Mouse (Mus musculus) frontal cortex, postnatal 14 days (tissue): ENCODE data around the gene Sppl2b.

Experiments
- DNase-seq, 2 experiments: peaks; one replicate each; pipeline ENCODE4 v3.0.0; 2022; ENCODE audit warnings: low spot score in 2 of 2

Gene Sppl2b

DNA sequence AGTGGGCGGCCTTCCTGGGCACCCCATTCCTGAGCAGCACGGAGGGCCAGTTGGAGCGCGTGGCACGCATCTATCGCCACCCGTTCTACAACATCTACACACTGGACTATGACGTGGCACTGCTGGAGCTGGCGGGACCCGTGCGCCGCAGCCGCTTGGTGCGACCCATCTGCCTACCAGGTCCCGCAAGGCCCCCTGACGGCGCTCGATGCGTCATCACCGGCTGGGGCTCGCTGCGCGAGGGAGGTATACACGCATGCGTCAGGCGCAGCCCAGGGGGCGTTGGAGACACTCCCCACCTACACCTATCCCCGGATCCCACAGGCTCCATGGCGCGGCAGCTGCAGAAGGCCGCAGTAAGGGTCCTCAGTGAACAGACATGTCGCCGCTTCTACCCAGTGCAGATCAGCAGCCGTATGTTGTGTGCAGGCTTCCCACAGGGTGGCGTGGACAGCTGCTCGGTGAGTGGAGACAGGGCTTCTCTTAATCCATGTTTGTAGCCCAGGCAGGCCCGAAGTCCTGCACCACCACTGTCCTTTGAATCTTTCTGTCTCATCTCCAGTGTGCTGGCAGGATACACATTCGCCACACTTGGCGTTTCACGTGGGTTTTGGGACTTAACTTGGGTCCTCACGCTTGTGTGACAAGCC is 42.9 kb downstream of the Sppl2b start:
- DNase-seq = peak in 1 of 2 experiments; percentile 55

DNA sequence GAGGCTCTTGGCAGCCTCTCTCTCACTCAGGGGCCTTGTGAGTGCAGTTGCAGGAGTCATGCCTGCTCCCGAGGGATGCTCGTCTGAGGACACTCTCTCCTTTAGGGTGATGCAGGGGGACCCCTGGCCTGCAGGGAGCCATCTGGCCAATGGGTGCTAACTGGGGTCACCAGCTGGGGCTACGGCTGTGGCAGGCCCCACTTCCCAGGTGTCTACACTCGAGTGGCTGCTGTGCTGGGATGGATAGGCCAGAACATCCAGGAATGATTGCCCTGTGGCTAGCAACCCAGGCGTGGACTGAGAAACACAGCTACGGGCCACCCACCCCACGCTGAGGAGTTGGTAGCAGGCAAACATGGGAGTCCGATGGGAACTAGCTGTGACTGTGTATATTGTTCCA is 44.0 kb downstream of the Sppl2b start:
- DNase-seq = no peak

DNA sequence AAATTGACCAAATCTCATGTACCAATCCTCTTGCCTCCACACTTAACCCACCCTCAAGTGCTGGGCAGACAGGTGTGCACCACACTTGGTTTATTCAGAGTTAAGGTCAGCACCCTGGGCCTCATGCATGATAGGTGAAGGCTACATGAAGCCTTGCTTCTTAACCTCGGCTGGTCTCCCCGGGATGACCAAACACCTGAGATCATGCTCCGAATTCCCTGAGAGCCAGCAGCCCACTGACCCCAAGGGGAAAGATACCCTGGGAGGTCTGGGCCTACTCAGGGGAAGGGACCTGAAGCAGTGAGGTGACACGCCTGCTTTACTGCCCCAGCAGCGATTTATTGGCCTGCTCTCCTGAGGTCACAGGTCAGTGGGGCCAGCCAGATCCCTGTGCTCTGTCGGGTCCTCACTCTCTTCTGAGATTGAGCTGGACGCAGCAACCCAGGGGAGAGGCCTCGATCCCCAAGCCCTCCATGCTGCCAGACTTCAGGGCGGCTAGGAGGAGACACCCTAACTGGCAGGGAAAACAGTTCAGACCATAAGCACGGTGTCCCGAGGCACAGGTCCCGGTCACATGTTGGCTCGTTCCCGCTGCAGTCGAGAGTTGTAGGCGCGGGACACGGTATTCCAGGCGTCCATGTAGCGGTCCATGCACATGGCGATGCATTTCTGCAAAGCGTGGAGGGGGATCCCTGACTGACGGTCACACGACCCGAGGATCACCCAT is 44.7 kb downstream of the Sppl2b start:
- no peak for DNase-seq

DNA sequence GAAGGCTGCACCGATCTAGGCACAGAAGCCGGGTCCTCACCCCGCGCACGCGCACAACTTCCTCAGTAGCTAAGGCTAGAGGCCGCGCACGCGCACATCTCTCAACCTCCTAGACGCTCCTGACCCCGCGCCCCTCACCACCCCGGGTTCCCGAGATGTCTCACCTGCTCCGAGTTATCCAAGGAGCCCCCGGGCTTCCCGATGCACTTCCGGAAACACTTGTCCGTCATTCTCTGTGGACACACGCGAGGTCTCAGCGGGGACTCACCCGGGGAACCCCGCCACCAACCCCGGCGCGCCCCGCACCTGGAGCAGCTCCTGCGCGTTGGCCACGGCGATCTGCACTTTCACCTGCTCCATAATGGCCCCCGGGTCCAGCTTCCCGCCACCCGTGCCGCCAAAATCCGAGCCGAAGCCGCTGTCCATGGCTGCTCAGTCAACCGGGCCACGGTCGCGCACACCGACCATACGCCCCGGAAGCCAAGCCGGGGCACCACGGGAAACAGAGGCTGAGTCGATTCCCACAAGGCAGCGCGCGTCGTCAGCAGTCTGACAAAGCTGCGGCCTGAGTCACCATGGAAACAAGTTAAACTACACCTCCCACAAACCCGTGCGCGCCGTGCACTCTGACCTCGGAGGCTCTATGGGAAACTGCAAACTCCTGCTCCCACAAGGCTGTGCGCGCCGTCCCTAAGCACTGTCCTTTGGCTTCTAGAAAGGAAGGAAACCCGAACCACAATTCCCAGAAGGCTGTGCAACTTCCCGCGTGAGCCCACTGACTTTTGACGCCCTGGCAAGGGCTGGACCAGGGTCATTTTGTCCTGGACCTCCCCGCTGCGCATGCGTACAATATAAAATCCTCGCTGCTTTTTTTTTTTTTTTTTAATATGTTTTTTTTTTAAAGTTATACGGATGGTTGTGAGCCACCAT is 45.5 kb downstream of the Sppl2b start, which contains the start of gene Timm13:
Gene Timm13, minus strand, starts transcription at position 652 of the 930 bp plus-strand sequence.
- DNase-seq = peak; percentile 97 to 99

DNA sequence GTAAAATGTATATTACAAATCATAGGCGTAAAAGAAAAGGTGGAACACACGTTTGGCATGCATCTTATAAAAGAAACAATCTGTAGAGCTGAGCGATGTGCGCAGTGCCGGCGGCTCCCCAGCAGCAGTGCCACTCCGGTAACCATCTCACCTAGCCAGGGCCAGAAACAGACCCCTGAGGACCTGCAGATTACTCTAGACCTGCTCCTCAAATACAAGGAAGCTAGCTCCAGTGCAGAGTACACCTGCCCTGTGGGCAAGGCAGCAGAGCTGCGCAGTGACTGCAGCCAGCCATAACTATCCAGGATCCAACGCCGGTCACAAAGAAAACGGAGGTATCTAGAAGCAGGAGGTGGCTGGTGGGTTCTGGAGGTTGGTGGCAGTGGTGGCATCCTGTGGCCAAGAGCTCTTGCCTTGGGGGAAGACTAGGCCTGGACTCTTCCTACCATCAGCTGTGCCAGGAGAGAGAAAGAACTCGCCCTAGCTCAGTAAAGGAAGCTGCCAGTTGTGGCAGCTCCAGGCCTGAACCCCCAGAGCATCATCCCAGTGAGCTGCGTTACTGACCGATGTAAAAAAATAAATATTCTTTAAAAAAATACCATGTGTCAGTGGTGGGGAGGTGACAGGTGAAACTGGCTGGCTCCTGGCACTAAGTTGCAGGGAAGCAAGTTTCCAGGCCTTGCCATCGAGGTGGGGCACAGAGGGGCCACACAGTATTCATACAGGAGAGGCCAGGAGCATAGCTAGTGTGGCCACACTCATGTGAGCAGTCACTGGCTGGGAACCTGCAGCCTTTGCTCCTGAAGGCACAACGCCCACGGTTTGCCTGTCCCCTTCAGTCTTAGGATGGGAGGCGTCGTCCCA is 46.6 kb downstream of the Sppl2b start:
- DNase-seq = no peak

DNA sequence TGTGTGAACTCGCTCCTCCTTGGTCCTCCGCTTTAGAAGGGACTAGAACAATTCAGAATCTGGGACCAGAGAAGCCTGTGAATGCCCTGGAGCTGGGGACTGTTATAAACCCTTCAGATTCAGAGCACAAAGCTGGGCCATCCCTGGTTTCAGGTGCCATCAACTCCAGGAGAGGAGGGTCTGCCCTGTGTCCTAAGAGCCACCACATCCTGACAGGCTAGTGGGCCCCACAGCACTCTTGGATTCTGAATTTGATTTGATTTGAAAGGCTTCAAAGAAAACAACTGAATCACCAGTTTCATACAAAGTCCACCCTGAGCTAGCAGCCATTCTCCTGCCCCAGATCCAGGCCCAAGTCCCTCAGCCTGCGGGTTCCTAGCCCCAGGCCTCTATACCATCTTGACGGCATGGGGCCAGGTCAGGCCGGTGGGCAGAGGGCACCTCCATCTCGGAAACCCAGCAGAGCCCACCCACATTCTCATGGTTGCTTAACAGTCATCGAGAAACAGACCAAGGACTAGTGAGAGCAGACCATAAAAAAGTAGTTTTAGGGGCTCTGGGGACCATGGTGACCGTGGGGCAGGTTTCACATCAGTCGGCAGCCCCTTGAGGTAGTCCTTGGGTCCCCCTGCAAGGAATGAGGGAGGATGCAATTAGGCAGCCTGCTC is 47.3 kb downstream of the Sppl2b start:
- DNase-seq = no peak

DNA sequence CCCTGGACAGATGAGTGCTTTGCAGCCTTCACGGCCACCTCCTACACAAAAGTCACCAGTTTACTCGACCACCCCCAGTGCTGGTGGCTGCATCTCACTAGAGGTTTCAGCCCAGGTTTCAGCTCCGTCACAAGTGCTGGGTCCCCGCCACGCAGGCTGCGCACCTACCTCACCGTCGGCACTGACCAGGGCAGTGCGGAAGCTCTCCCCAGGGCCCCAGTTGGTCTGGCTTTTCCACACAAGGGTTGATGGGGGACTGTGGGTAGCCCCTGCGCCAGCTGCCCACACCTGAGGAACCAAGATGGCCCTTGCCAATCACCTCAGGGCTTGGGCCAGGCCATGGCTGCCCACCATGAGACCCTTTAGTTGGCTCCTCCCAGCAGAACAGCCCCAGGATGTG is 48.2 kb downstream of the Sppl2b start:
- no peak for DNase-seq

DNA sequence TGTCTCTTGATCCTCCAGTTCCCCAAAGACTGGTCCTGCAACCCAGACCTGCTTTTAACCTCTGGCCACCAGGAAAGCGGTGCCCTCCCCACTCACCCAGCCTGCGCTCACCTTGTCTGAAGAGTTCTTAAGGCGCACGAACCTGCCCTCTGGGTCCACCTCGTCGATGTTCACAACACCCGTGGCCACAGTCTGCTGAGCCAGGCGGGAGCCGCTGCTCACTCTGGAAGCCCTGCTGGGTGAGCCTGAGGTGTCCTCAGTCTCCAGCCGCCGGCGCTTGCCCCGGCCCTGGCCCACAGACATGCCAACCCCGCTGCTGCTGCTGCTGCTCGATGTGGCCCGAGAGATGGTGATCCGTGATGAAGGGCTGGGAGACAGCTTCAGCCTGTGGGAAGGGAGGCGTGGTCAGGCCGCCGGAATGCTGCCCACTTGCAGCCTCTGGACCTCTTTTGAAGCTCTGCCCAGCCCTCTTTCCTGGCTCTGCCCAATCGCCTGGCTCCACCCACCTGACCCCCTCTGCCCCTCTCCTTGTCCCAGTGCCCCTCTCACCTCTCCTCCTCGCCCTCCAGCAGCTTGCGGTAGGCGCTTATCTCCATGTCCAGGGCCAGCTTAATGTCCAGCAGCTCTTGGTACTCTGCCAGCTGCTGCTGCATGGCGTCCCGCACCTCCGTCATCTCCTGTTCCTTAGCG is 49.1 kb downstream of the Sppl2b start:
- no peak for DNase-seq

DNA sequence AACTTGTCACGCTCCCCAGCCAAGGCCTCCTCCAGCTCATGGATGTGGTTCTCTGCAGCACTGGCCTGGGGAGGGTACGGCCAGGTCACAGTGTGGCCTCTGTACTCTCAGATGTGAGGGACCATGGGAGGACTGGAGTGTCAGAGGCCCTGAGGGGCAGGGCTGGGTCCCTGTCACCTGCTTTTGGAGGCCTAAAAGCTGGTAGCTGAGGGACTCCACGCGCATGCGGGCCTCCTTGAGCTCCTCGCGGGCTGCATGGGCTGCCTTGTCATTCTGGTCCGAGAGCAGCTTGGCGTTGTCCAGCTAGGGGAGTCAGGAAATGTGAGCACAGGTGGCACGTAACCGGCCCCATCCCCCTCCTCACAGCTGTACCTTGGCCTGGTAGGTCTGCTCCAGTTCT is 49.6 kb downstream of the Sppl2b start:
- no peak for DNase-seq

DNA sequence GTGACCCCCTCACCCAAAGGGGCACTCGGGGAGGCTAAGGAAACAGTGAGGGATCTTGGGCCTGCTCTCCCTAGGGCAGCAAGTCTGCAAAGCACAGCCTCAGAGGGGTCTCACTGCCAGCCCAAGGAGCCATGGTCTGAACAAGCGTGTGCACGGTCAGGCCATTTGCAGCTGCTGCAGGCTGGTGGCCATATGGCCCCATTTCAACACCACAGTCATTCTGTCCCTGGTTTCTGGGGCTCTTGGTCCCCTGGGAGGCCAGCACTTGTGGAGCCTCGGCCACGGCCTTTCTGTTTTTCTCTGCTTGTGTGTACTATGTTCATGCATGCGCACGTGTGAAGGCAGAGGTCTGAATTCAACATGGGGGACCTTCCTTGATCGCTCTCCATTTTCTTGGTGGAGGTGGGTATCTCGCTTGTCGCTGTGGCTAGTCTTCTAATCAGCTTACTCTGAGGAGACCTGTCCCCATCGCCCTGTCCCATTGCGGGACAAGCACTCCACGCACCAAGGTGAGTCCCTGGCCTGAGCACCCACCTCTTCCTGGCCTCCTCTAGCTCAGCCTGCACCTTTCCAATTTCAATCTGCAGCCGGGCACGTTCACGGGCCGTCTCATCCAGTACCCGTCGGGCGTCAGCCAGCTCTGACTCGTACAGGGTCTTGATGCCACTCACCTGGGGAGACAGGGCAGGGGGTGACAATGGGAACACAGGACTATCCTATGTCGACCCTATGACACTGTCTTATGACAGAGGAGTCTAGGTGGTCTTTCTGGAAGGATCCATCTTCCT is 54.5 kb downstream of the Sppl2b start:
- DNase-seq = no peak

DNA sequence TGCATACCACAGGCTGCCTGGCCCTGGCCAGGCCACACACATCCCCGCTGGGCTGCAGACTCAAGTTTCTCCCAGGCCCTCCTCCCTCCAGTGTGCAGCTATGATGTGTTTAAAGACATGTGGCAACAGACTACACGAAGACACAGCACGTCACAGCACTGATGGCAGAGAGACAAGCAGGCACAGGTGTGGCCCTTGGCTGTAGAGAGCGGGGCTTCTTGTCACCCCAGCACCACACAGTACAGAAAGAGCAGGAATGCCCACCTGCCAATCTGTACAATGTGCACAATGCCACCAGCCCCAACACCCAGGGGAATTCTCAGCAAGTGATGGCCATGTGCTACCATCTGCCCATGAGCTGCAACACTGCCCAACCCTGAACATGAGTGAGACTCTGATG is 56.3 kb downstream of the Sppl2b start:
- no peak for DNase-seq

DNA sequence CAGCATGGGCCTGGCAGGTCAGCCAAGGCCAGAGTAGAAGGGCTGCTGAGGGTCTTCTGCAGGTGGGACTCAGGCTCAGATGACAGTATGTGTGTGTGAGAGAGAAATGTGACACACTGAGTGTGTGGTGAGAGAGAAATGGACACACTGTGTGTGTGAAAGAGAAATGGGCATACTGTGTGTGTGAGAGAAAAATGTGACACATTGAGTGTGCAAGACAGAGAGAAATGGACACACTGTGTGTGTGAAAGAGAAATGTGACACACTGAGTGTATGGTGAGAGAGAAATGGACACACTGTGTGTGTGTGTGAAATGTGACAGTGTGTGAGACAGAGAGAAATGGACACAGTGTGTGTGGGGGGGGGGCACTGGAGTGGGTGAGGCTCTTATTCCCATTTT is 56.8 kb downstream of the Sppl2b start:
- DNase-seq = no peak

DNA sequence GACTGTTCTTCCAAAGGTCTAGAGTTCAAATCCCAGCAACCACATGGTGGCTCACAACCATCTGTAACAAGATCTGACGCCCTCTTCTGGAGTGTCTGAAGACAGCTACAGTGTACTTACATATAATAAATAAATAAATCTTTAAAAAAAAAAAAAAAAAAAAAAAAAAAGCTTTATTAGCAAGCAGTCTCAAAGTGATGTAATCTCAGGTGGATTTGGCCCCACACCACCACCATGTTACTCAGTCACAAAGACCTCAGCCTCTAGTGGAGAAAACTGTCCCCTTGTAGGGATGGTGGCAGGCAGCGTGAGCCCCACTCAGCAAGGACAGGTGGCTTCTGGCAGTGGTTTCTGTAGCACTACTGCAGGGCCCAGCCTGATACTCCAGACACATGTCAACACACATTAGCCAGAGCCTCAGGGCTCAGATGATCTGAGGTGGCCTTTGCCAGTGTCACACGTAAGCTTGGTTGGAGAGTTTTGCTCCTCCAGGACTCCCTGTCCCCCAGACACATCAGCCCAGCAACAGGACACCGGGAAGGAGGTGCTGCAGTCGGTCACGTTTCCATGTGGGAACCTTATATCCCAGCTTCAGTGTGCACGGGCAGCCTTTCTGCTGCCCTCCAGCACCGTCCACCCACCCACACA is 58.4 kb downstream of the Sppl2b start:
- DNase-seq = no peak

DNA sequence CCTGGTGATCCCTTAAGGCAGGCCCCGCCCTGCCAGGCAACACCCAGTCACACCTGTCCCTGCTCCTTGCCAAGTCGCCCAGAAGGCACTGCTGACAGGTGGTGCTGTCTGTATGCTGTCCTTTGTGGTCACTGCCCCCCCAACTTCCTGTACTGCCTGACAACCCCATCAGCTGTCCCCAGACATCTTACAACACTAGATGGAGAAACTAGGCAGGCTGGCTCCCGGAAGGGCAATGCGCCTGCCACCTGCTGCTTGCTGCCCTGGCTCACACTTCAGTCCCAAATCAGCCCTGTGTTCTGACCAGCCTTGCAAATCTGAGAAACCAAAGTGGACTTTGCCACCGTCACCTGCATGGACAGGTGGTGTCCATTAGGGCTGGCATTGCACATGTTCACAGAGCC is 59.2 kb downstream of the Sppl2b start:
- DNase-seq = no peak

DNA sequence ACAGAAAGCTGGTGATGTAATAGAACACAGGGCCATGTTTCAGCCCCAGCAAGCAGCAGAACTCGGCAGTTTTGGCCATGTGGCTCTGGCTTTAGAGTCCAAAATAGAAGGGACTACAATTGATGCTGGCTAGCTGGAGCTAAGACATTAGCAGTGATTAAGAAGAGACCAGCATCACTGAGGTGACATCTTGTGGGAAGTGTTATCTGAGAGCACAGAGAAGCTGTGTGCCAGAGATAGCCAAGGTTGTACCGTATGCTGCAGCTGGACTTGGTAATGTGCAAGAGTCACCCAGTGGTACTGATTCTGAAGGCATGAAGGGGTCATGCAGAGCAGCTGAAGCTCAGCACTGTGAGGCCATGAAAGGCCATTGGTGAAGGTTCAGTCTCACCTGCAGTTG is 60.2 kb downstream of the Sppl2b start:
- DNase-seq = no peak

DNA sequence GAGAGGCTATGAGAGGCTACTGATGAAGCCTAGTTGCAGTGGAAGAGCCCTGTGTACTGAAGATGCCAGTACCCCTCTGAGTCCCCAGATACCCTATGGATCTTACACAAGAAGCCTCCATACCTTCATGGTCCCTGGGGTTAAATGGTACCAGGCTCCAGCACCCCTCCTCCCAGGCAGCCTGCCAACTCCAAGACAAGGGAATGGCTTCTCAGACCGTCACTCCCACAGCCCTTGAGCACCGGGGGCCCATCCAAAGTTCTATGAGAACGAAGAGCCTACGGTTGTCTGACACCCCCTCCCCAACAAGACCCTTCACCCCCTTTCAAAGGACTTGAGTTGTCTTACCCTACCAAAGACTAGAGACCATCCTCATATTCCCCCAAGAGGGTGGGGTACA is 60.7 kb downstream of the Sppl2b start:
- DNase-seq = no peak

DNA sequence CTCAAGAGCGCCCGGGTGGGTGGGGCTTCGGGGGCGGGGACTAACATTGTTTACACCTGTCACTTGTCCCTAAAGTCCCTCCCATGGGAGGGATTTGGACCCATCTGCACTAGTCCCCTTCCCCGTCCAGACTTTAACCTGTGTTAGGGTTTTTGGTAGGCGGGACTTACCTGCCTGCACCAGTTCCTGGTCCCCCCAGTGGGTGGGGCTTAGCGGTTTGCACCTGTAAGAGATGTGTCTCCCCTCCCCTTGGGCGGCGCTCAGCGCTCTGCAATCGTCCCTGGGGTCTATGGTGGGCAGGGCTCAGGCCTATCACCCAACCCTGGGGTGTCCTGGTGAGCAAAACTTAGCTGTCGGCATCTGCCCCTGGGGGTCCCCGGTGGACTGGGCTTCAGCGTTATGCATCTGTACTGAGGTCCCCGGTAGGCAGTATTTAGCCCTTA is 62.3 kb downstream of the Sppl2b start:
- DNase-seq = no peak

DNA sequence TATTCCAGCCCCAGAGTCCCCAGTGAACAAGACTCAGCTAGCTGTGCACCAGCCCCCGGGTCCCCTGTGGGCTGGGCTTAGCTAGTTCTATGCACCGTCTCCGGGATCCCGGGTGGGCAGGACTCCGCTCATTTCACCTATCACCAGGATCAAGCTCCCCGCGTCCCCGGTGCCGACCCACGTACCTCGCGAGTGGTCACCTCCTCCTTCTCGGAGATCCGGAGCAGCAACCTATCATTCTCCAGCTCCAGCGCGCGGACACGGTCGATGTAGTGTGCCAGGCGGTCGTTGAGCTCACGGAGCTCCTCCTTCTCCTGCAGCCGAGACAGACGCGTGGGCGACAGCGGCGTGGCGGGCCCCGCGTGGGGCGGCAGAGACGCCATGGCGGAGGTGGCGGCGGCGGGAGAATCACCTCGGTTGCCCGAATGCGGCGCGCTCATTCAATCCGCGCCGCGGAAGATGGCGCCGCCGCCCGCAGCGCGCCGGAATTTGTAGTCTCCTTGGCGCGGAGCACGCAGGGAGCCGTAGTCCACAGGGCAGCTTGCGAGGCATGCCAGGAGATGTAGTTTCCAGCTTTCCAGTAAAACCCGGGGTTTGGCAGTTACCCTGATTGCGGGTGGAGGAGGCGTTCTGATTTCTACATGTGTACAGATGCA is 62.8 kb downstream of the Sppl2b start, which contains the start of gene Lmnb2:
Gene Lmnb2, minus strand, starts transcription at position 467 of the 656 bp plus-strand sequence.
- peak; percentile 74 to 77 for DNase-seq
